Mouse (Mus musculus) midbrain, embryonic 11.5 days (tissue): Measurements from ENCODE around the gene Trim65. TPM values are rescaled to one million over a fixed set of nuclear protein-coding genes. Genes with fewer than 3 reads are reported as not detected.

ENCODE experiments used
- polyA plus RNA-seq: library from polyadenylated mRNA; unstranded; fragments of >200 nt; fragmentation: Nextera tagmentation; extraction: Ambion mirVana; gene quantifications from 2 replicates; pipeline ENCODE4 v1.2.1, GENCODE M21; 2014

Gene Trim65
- polyA plus RNA-seq, 1 experiment from 2014 or later: 1.3 TPM

Other genes starting within 250 kb of the Trim65 start
- gene Smim5, start 231.2 kb downstream of the Trim65 start, polyA plus RNA-seq: 0.27 and 0.59 TPM in 2 replicates
- gene Smim6, start 219.1 kb downstream of the Trim65 start, polyA plus RNA-seq: 0.46 TPM in 1 of 2 replicates, not detected in the other
- gene Sap30bp, start 197.8 kb downstream of the Trim65 start, polyA plus RNA-seq: 58.3 and 61.5 TPM in 2 replicates
- gene Recql5, start 197.7 kb downstream of the Trim65 start, polyA plus RNA-seq: 16.1 and 18.4 TPM in 2 replicates
- 0.23 and 0.25 TPM in 2 replicates for gene Itgb4, start 156.4 kb downstream of the Trim65 start, polyA plus RNA-seq
- 82.5 and 93.4 TPM in 2 replicates for gene Galk1, start 118.4 kb downstream of the Trim65 start, polyA plus RNA-seq
- gene H3f3b, start 103.2 kb downstream of the Trim65 start, polyA plus RNA-seq: 1,982 and 2,171 TPM in 2 replicates
- 23.4 and 24.1 TPM in 2 replicates for gene Unk, start 100.8 kb downstream of the Trim65 start, polyA plus RNA-seq
- gene Unc13d, start 53.2 kb downstream of the Trim65 start, polyA plus RNA-seq: 0.82 and 1.1 TPM in 2 replicates
- 84.9 and 86.8 TPM in 2 replicates for gene Wbp2, start 44.1 kb downstream of the Trim65 start, polyA plus RNA-seq
- gene Trim47, start 3.9 kb downstream of the Trim65 start, polyA plus RNA-seq: 2.7 TPM in 2 replicates
- gene Mrpl38, start 7.7 kb upstream of the Trim65 start, polyA plus RNA-seq: 96.3 and 97.0 TPM in 2 replicates
- gene Fbf1, start 37.0 kb upstream of the Trim65 start, polyA plus RNA-seq: 28.7 and 30.1 TPM in 2 replicates
- gene Ten1, start 67.7 kb upstream of the Trim65 start, polyA plus RNA-seq: 48.6 and 55.6 TPM in 2 replicates
- 32.8 and 36.1 TPM in 2 replicates for gene Acox1, start 67.9 kb upstream of the Trim65 start, polyA plus RNA-seq
- gene Evpl, start 106.9 kb upstream of the Trim65 start, polyA plus RNA-seq: 0.26 TPM in 2 replicates
- gene Srp68, start 143.1 kb upstream of the Trim65 start, polyA plus RNA-seq: 72.8 and 78.6 TPM in 2 replicates
- 0.07 and 0.34 TPM in 2 replicates for gene Galr2, start 149.8 kb upstream of the Trim65 start, polyA plus RNA-seq
- 59.9 and 61.3 TPM in 2 replicates for gene Exoc7, start 176.1 kb upstream of the Trim65 start, polyA plus RNA-seq
- 3.5 and 3.8 TPM in 2 replicates for gene Foxj1, start 204.3 kb upstream of the Trim65 start, polyA plus RNA-seq